Comparison of ENCODE assay signal across 7 mouse cellular contexts in genomic region chr4:129376961-129377545, GRCm38 (mm10). TPM values are rescaled to one million over a fixed set of nuclear protein-coding genes. Genes with fewer than 3 reads are reported as not detected.
DNase-seq lines count a peak whose midpoint lies in the region; ATAC-seq lines count a peak whose summit lies in the region.

No protein-coding gene starts in this region.

- H3K27ac ChIP-seq in forebrain, embryonic 16.5 days (ENCODE audit: low read length): peak overlapping the region; percentile 86
- H3K27ac ChIP-seq in hindbrain, embryonic 12.5 days: peak overlapping the region; percentile 88

- no peaks in the 10 kb centered on the region for H3K36me3 ChIP-seq in forebrain, embryonic 16.5 days (ENCODE audit: control insufficient read depth, insufficient read depth)
- no peaks in the 10 kb centered on the region for H3K36me3 ChIP-seq in hindbrain, embryonic 12.5 days

- under 1% methylated on average over 65 of the region's 68 CpGs for WGBS in forebrain, embryonic 16.5 days
- under 1% methylated on average over 63 of the region's 68 CpGs for WGBS in hindbrain, embryonic 12.5 days

- H3K9ac ChIP-seq in forebrain, embryonic 16.5 days (replicated peaks; ENCODE audit: low read depth, low read length): peak overlapping the region; percentile 90
- H3K9ac ChIP-seq in hindbrain, embryonic 12.5 days: peak overlapping the region; percentile 92

- H3K9me3 ChIP-seq in forebrain, embryonic 16.5 days (ENCODE audit: control insufficient read depth, low read length): no peaks in the 10 kb centered on the region
- no peaks in the 10 kb centered on the region for H3K9me3 ChIP-seq in hindbrain, embryonic 12.5 days (replicated peaks)

- DNase-seq in Muller cell, postnatal 12 days (ENCODE audit: inconsistent ontology term): peak; percentile 55
- DNase-seq in cerebellum, adult 18-20 months: peak; percentile 47 to 75
- DNase-seq in layer of hippocampus, postnatal 36 days: peak; percentile 19 to 24
- DNase-seq in lung, postnatal 36 days: peak; percentile 50
- DNase-seq in right cerebral cortex, postnatal 14 days: peak; percentile 35

- peak overlapping the region; percentile 71 for H3K4me2 ChIP-seq in forebrain, embryonic 16.5 days (ENCODE audit: low read length)
- peak overlapping the region; percentile 64 for H3K4me2 ChIP-seq in hindbrain, embryonic 12.5 days (replicated peaks)

- peak; percentile 71 for ATAC-seq in forebrain, embryonic 16.5 days
- ATAC-seq in hindbrain, embryonic 12.5 days (ENCODE audit: low FRiP score): peak; percentile 60

- peaks cover 16% of the 10 kb centered on the region for H3K4me1 ChIP-seq in forebrain, embryonic 16.5 days (replicated peaks; ENCODE audit: control insufficient read depth, insufficient read depth, low read length)
- peaks cover 9% of the 10 kb centered on the region for H3K4me1 ChIP-seq in hindbrain, embryonic 12.5 days

- H3K27me3 ChIP-seq in forebrain, embryonic 16.5 days (replicated peaks; ENCODE audit: control insufficient read depth, insufficient read depth, low read length): peaks cover 2% of the 10 kb centered on the region; the same call in 1 of the 2 replicates
- H3K27me3 ChIP-seq in hindbrain, embryonic 12.5 days: peaks cover 9% of the 10 kb centered on the region

- peak overlapping the region; percentile 78 for H3K4me3 ChIP-seq in forebrain, embryonic 16.5 days (replicated peaks; ENCODE audit: low read length)
- peak overlapping the region; percentile 91 for H3K4me3 ChIP-seq in hindbrain, embryonic 12.5 days

RNA-seq across cellular contexts. Expression of gene Zbtb8a, which starts 0.9 kb away (rescaled TPM):
- 17.8 and 18.6 TPM in 2 replicates for polyA plus RNA-seq in forebrain, embryonic 16.5 days (2015; fragmentation: Nextera tagmentation; extraction: Ambion mirVana)
- polyA plus RNA-seq in hindbrain, embryonic 12.5 days (2016; fragmentation: Nextera tagmentation; extraction: Ambion mirVana): 16.1 and 17.7 TPM in 2 replicates
- total RNA-seq in layer of hippocampus, postnatal 36 days (2021): 1 to 10 TPM; 3.0 to 4.1 TPM

RNA-seq across cellular contexts. Expression of gene Zbtb8os, which starts 41.6 kb away (rescaled TPM):
- 25.8 and 26.0 TPM in 2 replicates for polyA plus RNA-seq in forebrain, embryonic 16.5 days (2015; fragmentation: Nextera tagmentation; extraction: Ambion mirVana)
- polyA plus RNA-seq in hindbrain, embryonic 12.5 days (2016; fragmentation: Nextera tagmentation; extraction: Ambion mirVana): 33.3 and 33.8 TPM in 2 replicates
- total RNA-seq in layer of hippocampus, postnatal 36 days (2021): 10 to 100 TPM; 29.4 to 35.8 TPM

RNA-seq across cellular contexts. Expression of gene Rbbp4, which starts 41.9 kb away (rescaled TPM):
- polyA plus RNA-seq in forebrain, embryonic 16.5 days (2015; fragmentation: Nextera tagmentation; extraction: Ambion mirVana): 388 and 437 TPM in 2 replicates
- polyA plus RNA-seq in hindbrain, embryonic 12.5 days (2016; fragmentation: Nextera tagmentation; extraction: Ambion mirVana): 465 and 467 TPM in 2 replicates
- total RNA-seq in layer of hippocampus, postnatal 36 days (2021): 100 to 1,000 TPM; 123 to 129 TPM

Comparison
In these comparisons a context has a peak if more than half of its experiments do, and no peak if none do; other contexts are left out.
1. Peak in every context shown above with its lines: DNase-seq, ATAC-seq, H3K4me3 ChIP-seq and H3K27ac ChIP-seq.